Mouse (Mus musculus) gastrocnemius, postnatal 4 days (tissue): ENCODE data around the gene Apom. TPM values are rescaled to one million over a fixed set of nuclear protein-coding genes. Genes with fewer than 3 reads are reported as not detected.
A peak's percentile ranks its signal among the peaks of the same experiment; 100 is the strongest.

ENCODE experiments used
- DNase-seq, 2 experiments: peaks; one replicate each; pipeline ENCODE4 v3.0.0; 2021 to 2022; ENCODE audit warnings: low spot score in 2 of 2, mixed read lengths in 2 of 2
- total RNA-seq, 2 experiments: library from RNA; stranded (reverse); gene quantifications; 2 replicates each; pipeline ENCODE4 v1.2.3; 2021

The Apom gene
- total RNA-seq, 2 experiments from 2014 or later = 1.2 TPM; not detected in 1

- no peak for DNase-seq
Measured at GRCm38 (mm10) chr17:35100196-35100765, 31.6 kb downstream of the Apom start.

- no peak for DNase-seq
Measured at GRCm38 (mm10) chr17:35097164-35097655, 34.6 kb downstream of the Apom start.

GRCm38 (mm10) chr17:35096597-35096996 is 35.3 kb downstream of the Apom start:
- DNase-seq = no peak

- DNase-seq = no peak
Measured at GRCm38 (mm10) chr17:35094475-35095365, 37.1 kb downstream of the Apom start.

- no peak for DNase-seq
Measured at GRCm38 (mm10) chr17:35092403-35093198, 39.2 kb downstream of the Apom start.

- DNase-seq = no peak
Measured at GRCm38 (mm10) chr17:35090166-35090932, 41.5 kb downstream of the Apom start.

- peak; percentile 90 to 95 for DNase-seq
Measured at GRCm38 (mm10) chr17:35088825-35089644, 42.8 kb downstream of the Apom start, which contains the start of gene Abhd16a. Abhd16a (plus strand) TSS chr17:35089263.

- DNase-seq = no peak
Measured at GRCm38 (mm10) chr17:35088151-35088550, 43.7 kb downstream of the Apom start.

- no peak for DNase-seq
Measured at GRCm38 (mm10) chr17:35085208-35085865, 46.5 kb downstream of the Apom start, which contains the start of gene Ly6g6f. Ly6g6f (minus strand) TSS chr17:35085610.

- DNase-seq = no peak
Measured at GRCm38 (mm10) chr17:35083929-35084497, 47.8 kb downstream of the Apom start.

GRCm38 (mm10) chr17:35082841-35083576 is 48.8 kb downstream of the Apom start:
- no peak for DNase-seq

GRCm38 (mm10) chr17:35080710-35081109 is 51.1 kb downstream of the Apom start:
- no peak for DNase-seq

GRCm38 (mm10) chr17:35080248-35080647 is 51.6 kb downstream of the Apom start:
- DNase-seq = no peak

GRCm38 (mm10) chr17:35079778-35080177 is 52.1 kb downstream of the Apom start:
- DNase-seq = no peak
